Mouse (Mus musculus) ES-E14 (cell line): ENCODE measurements around the gene Zfp51.

Experiments used
- CHD2 ChIP-seq: IDR thresholded peaks from 2 replicates; pipeline ENCODE4 v1.6.1; 2014; ENCODE audit warnings: mild to moderate bottlenecking, low read depth, low read length, inconsistent platforms
- HCFC1 ChIP-seq: IDR thresholded peaks from 2 replicates; pipeline ENCODE4 v1.6.1; 2012; ENCODE audit warnings: low read length, inconsistent platforms, borderline replicate concordance; ENCODE audit not compliant: insufficient read depth
- MAFK ChIP-seq: IDR thresholded peaks from 2 replicates; pipeline ENCODE4 v1.6.1; 2014; ENCODE audit warnings: mild to moderate bottlenecking, low read depth, low read length, inconsistent platforms; ENCODE audit not compliant: insufficient read depth
- ZC3H11A ChIP-seq: IDR thresholded peaks from 2 replicates; pipeline ENCODE4 v1.6.1; 2012; ENCODE audit warnings: low read depth, mild to moderate bottlenecking, inconsistent platforms, low read length, borderline replicate concordance
- ZNF384 ChIP-seq: IDR thresholded peaks from 2 replicates; pipeline ENCODE4 v1.6.1; 2012; ENCODE audit warnings: low read depth, low read length, inconsistent platforms

DNA sequence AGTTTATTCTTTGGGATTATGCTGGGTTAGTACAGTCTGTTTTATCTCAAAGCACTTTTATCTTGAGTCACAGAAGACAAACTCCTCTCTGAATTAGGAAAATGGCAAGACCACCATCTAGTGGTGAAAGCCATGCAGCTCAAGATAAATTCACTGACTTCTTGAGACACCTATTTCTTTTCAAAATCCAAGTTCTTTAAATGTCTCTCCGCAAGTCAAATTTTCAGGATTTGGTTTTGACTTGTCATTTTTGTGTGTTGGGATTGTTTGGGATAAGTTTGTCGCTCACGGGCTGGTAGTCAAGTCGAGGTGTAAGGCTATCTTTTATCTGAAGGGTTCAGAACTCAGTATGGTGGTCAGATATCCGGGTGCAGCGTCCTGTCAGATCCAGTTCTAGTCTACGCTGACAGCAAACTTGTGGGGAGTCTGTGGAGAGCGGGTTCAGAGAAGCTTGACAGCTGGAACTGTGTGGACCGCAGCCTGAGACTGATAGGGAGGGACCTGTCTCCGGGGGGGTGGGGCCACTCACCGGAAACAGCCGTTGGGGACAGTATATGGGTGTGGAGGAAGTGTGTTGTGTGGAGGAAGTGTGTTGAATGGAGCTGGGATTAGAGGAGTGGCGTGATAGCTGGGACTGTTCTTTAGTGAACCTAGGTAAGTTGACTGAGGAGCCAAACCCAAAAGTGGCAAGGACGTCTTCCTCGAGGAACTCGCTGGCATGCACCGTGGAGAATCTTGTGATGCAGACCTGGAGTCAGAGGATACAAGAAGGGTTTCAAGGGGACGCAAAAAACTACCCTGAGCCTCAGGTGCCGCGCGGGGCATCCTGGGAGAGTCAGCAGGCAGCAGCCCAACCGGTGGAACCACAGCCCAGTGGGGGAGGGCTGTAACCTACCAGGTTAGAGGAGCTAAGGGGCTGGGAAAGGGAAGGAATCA lies 27.2 kb upstream of the Zfp51 start, which contains the start of gene Zfp54:
- TF ChIP-seq CHD2: no peak
- TF ChIP-seq ZC3H11A: peak; percentile 97
- TF ChIP-seq MAFK: no peak
- peak; percentile 67; the same call in 1 of the 2 replicates for TF ChIP-seq HCFC1
- no peak for TF ChIP-seq ZNF384
